Mouse (Mus musculus) liver, embryonic 14.5 days (tissue): Measurements from ENCODE around the gene Tjp2.
A peak's percentile ranks its signal among the peaks of the same experiment; 100 is the strongest.

ENCODE experiments used
- CTCF ChIP-seq: IDR thresholded peaks from 2 replicates; pipeline ENCODE4 v1.5.1; 2016; ENCODE audit warnings: antibody characterized with exemption, low read depth, control low read depth
- EP300 ChIP-seq: IDR thresholded peaks from 2 replicates; pipeline ENCODE4 v1.6.1; 2016; ENCODE audit warnings: antibody characterized with exemption, low read depth

DNA sequence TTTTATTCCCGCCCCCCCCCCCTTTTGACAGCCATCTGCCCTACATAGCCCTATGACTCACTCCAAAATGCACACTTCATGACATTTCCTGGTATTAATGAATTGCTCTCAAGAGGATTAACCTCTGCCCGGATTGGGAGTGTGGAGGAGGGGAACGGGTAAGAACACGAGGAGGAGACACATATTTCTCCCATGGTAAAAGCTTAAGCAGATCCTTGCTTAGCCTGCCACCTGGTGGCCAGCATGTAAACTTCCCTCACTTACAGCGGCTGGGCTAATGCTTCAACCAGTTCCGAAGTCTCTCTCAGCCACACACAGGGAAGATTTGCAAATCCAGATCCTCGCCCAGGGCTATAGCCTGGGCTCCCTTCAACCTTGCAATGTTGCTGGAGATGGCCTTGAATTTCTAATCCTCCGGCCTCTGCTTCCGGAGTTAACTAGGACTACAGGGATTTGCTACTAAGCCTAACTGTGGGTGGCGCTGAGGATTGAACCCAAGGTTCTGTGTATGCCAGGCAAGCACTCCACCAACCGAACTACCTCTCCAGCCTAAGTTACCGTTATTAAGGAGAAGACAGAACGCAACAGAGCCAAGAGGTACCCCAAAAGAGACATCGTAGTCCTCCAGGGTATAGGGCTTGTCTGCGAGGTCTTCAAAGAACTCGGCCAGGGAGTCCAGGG is 47.1 kb upstream of the Tjp2 start:
- TF ChIP-seq EP300 (no peak), CTCF (peak; percentile 97)
